Mouse (Mus musculus): ENCODE results near the gene Ptn.

The Ptn gene

DNA sequence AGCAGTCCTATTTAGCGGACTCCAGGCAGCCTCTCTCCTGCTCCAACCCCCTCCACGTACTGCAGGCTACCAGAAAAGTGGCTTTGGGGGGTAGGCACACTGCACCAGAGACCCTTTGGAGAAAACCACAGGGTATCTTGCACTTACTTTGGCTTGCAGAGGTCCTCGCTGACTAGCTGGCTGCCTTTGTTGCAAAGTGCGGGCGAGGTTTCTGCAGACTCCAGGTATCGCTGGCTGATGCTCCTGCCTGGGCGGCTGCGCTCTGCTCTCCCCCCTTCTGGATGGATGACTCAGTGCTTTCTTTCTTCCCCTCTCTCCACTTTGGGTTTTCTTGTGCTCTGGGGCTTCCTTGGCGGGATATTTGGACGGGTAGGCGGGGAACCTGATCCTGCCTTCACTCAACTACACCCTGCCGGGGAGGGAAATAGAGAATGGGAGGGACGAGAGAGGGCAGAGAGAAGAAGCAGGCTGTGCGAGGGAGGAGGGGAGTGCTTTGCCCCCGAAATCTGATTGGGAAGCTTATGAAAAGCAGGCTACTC is at the start of gene Ptn:
Gene Ptn, minus strand, starts transcription at position 474 of the 539 bp plus-strand sequence.
- DNase-seq (ENCODE audit: low spot score) = no peak

GRCm38 (mm10) chr6:36858258-36859041 is 48.4 kb upstream of the Ptn start:
- no peak for DNase-seq (ENCODE audit: low spot score)

DNA sequence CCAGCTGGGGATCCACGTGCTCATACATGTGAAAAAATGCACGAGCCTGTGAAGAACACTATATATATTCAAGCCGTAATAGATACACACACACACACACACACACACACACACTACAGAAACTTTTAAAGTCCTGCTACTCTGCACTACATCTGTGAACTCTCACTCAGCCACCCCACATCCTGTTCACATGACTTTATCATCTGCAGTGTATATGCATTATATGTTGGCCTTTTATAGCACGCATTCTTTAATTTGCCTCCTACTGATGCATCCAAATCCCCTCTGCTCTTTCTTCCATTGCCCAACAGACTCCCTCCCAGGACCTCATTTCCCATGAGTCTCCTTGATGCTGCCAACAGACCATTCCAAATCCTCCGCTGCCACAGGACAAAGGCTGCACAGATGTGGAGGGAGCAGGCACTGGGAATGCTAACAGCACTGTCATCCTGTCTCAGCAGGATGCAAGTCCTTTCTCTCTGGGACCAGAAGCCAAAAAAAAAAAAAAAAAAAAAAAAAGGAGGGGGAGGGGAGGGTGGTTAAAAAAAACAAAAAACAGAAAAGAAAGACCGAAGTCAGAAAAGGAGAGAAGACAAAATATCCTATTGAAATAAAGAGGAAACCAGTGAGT is 47.7 kb upstream of the Ptn start:
- no peak for DNase-seq (ENCODE audit: low spot score)

- no peak for DNase-seq (ENCODE audit: low spot score)
Measured at GRCm38 (mm10) chr6:36850422-36851129, 40.6 kb upstream of the Ptn start.

- no peak for DNase-seq (ENCODE audit: low spot score)
Measured at GRCm38 (mm10) chr6:36845288-36845687, 35.3 kb upstream of the Ptn start.

GRCm38 (mm10) chr6:36844258-36844657 is 34.2 kb upstream of the Ptn start:
- no peak for DNase-seq (ENCODE audit: low spot score)

DNA sequence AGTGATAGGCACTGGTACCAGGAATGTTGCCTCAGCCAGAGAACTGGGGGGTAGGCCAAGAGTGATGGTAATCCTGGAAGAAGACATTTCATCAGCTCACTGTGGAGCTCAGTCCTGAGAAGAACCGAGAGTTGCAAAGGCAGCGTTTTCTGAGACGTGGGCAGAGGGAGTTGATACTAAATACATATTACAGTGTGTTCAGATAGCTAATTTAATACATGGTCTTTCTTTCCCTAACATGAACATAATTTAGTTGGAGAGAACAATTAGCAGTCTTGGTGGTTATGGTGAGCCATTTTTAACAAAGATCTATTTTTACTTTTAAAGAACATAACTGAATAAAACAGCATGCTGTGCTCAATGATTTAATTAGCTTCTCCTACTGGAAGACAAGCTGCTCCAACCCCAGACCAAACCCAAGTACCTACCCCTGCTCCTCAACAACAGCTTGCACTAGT is 33.0 kb upstream of the Ptn start:
- DNase-seq (ENCODE audit: low spot score) = no peak

DNA sequence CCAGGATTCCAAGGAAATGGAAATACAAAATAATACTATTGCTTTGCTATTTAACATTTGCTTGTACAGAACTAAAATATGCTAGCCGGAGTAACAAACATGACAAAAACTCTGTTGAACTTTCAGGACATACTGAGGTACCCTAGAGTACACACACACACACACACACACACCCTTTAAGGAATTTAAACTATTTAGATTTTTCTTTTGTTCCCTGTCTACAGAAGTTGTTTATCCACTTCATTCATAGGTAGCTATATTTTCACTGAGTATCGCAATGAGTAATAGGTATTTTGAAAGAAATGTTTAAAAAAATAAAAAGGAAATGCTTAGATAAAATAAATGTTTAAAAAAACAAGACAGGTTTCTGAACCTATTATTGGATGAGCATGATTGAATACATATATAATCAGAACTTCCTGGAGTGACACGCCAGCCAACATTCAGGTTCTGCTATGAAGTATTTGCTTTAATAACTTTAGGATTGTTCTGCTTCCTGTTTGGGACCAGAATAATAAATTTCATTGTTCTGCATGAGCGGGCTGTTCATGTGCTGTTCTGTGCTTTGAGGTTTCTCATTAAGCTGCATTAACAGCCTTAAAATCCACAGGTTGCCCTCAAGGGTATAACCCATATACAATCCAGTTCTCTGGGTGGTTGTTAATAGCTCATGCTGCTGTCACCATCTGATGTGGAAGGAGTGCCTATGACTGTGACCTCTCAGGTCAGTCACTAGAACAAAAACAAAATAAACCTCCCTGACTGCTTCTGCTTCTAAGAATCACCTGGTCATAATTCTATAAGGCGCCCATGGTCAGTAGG is 32.3 kb upstream of the Ptn start:
- no peak for DNase-seq (ENCODE audit: low spot score)

DNA sequence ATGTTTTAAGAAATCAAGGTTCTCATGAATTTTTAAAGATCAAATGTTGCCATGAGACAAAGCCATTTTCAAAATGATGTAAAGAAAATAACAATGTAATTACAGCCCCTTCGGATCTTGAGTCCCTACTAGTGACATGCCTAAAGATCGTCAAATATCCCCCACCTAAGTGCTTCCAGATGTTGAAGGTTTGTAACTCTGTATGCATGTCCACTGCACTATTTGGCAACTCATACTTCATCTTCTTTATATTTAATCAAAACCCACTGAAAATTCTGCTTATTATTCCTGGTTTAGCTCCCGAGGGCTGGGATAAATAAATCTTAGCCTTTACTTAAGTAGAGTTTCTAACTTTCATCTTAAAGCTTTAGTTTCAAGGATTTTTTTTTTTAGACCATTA is 31.7 kb upstream of the Ptn start:
- no peak for DNase-seq (ENCODE audit: low spot score)

- DNase-seq (ENCODE audit: low spot score) = no peak
Measured at GRCm38 (mm10) chr6:36841174-36841573, 31.2 kb upstream of the Ptn start.

DNA sequence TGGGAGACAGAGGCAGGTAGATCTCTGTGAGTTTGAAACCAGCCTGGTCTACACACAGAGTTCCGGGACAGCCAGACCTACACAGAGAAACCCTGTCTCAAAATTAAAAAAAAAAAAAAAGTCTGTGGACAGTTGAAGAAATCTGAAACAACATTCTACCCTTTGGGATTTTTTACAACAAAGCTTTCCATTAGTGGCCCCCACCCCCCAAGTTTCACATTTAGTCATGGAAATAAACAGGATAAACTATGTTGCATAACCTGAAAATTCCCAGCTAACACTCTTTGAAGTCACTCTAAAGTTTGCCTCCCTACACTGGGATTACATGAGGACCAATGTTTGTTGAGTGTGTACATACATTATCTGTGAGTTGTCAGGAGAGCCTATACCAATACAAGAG is 28.7 kb upstream of the Ptn start:
- no peak for DNase-seq (ENCODE audit: low spot score)

GRCm38 (mm10) chr6:36835351-36835750 is 25.3 kb upstream of the Ptn start:
- no peak for DNase-seq (ENCODE audit: low spot score)

GRCm38 (mm10) chr6:36834695-36835265 is 24.8 kb upstream of the Ptn start:
- DNase-seq (ENCODE audit: low spot score) = no peak

DNA sequence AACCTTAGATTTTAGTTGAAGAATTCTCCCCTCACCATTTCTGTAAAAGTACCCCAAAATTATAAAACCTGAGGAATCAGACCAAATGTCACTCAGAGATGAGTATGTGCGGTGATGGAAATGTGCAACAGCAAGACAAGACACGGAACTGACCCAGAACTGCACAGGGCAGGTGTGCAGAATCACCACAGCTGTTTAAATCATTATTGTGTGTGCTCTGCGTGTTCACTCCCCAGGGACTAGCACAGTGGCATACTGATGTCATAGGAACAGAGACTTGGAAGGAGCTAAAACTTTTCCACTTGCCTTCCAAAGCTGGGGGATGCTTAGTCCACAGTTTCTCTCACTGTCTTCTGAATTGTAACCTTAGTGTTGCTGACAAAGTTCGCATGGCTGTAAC is 22.7 kb upstream of the Ptn start:
- no peak for DNase-seq (ENCODE audit: low spot score)

DNA sequence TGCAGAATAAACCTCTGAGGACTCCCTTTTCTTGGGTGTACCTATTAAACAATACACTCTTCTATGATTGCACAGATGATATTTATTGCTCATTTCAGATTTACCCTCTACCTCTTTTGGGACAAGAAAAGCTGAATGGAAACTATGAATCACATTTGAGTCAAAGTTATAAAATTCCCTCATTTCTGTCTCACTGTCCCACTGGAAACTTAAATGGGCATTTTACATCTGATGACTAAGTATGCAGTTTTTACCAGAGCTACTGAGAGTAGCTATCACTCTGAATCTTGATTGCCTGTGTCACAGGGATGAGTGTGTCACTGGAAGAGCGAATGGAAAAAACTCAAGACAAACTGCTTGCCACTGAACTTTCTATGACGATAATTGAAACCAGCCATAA is 22.2 kb upstream of the Ptn start:
- no peak for DNase-seq (ENCODE audit: low spot score)

- no peak for DNase-seq (ENCODE audit: low spot score)
Measured at GRCm38 (mm10) chr6:36830371-36830925, 20.4 kb upstream of the Ptn start.

GRCm38 (mm10) chr6:36819784-36820050 is 9.7 kb upstream of the Ptn start:
- no peak for DNase-seq (ENCODE audit: low spot score)

- DNase-seq (ENCODE audit: low spot score) = no peak
Measured at GRCm38 (mm10) chr6:36819019-36819783, 9.2 kb upstream of the Ptn start.

- no peak for DNase-seq (ENCODE audit: low spot score)
Measured at GRCm38 (mm10) chr6:36818281-36819018, 8.4 kb upstream of the Ptn start.

DNA sequence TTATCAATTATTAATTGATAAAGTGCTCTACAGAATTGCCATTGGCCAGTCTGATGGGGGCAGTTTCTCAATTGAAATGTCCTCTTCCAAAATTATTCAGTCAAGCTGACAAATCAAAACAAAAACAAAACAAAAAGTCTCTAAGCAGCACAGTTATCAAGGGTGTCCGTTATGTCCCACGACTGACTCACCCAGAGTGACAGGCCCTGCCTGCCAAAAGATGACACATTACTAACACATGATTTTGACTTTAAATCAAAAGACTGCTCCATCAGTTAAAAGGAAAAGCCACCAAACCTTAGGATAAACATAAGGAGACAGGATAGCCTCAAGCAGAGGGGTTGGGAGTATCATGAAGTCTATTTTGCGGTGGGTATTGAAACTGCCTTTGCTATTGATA is 6.6 kb upstream of the Ptn start:
- DNase-seq (ENCODE audit: low spot score) = no peak
